Mouse (Mus musculus) olfactory bulb, adult 2 months (tissue): ENCODE data around the gene Hs6st3.

Experiments
- CTCF ChIP-seq: fragments of 200-500 bp; IDR thresholded peaks from 2 replicates; pipeline ENCODE4 v1.5.1; 2012; ENCODE audit warnings: low read depth, mild to moderate bottlenecking, low read length, moderate library complexity; ENCODE audit not compliant: insufficient read depth
- POLR2A ChIP-seq: fragments of 200-500 bp; IDR thresholded peaks from 2 replicates; pipeline ENCODE4 v1.6.1; 2012; ENCODE audit warnings: mild to moderate bottlenecking, low read depth, low read length, moderate library complexity; ENCODE audit not compliant: insufficient read depth

- TF ChIP-seq POLR2A (no peak), CTCF (no peak)
Observed at GRCm38 (mm10) chr14:119670836-119671587, 532.9 kb downstream of the Hs6st3 start.
